Mouse (Mus musculus) left cerebral cortex, postnatal 10 days (tissue): Measurements from ENCODE around the gene Miga1. TPM values are rescaled to one million over a fixed set of nuclear protein-coding genes. Genes with fewer than 3 reads are reported as not detected.

Source experiments
- total RNA-seq, 2 experiments: library from RNA; stranded (reverse); gene quantifications; 2 replicates each; pipeline ENCODE4 v1.2.3; 2021

The Miga1 gene
- total RNA-seq, 2 experiments from 2014 or later = 84.3 to 91.9 TPM

Other genes with a start within 250 kb of the Miga1 start
- 1 to 10 TPM; 3.6 to 4.0 TPM for gene Gipc2, start 174.2 kb downstream of the Miga1 start, total RNA-seq
- gene Dnajb4, start 130.1 kb downstream of the Miga1 start, total RNA-seq = 10 to 100 TPM; 47.4 to 51.2 TPM
- 100 to 1,000 TPM; 125 to 129 TPM for gene Fubp1, start 130.0 kb downstream of the Miga1 start, total RNA-seq
- 1 to 10 TPM; 2.8 to 3.8 TPM for gene Nexn, start 74.1 kb downstream of the Miga1 start, total RNA-seq
- 100 to 1,000 TPM; 116 to 117 TPM for gene Usp33, start 6.1 kb upstream of the Miga1 start, total RNA-seq
- 10 to 100 TPM; 30.3 to 31.9 TPM for gene Zzz3, start 55.1 kb upstream of the Miga1 start, total RNA-seq